Mouse (Mus musculus) MEL (cell line): ENCODE data around the gene Tyk2.

Experiments
- EP300 ChIP-seq, 2 experiments: IDR thresholded peaks; 2 replicates each; pipeline ENCODE4 v1.6.1; 2011; ENCODE audit warnings: improper control_type of control experiment in 2 of 2, low read length in 2 of 2, low read depth in 1 of 2, mild to moderate bottlenecking in 1 of 2
- KAT2A ChIP-seq: conservative IDR thresholded peaks from 2 replicates; pipeline ENCODE4 v1.6.1; 2012; ENCODE audit warnings: low read depth, low read length, improper control_type of control experiment, inconsistent platforms
- MAFK ChIP-seq: IDR thresholded peaks from 2 replicates; pipeline ENCODE4 v1.6.1; 2011; ENCODE audit warnings: low read depth, mild to moderate bottlenecking, low read length, improper control_type of control experiment, borderline replicate concordance
- ZKSCAN1 ChIP-seq: IDR thresholded peaks from 2 replicates; pipeline ENCODE4 v1.6.1; 2012; ENCODE audit warnings: low read depth, mild to moderate bottlenecking, inconsistent platforms, low read length, improper control_type of control experiment, moderate library complexity

DNA sequence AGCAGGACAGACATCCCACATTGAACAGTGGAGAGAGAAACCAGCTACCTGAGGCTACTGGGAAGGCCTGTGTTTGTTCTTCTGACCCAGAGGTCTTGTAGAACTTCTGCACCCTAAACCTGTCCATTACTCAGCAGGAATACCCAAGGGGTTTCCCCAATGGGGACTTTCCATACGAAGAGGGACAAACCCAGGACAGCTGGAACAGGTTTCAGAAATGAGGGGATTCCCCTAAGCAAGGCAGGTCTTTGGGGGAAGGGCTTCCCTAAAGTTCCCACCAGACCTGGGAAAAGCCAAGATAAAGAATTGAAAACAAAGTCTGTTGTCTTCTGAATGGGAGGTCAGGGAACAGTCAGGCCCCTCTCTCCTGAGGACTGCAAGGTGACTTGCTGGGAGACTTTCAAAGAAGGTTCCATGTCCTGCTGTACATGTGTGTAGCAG lies 4.9 kb upstream of the Tyk2 start:
- TF ChIP-seq ZKSCAN1 (no peak), KAT2A (no peak), MAFK (no peak), EP300 (IDR thresholded peaks at IDR 0.05; ENCODE audit: low read depth in 1 of 2, low read length in 2 of 2) (no peak)
